In the genomic region with DNA sequence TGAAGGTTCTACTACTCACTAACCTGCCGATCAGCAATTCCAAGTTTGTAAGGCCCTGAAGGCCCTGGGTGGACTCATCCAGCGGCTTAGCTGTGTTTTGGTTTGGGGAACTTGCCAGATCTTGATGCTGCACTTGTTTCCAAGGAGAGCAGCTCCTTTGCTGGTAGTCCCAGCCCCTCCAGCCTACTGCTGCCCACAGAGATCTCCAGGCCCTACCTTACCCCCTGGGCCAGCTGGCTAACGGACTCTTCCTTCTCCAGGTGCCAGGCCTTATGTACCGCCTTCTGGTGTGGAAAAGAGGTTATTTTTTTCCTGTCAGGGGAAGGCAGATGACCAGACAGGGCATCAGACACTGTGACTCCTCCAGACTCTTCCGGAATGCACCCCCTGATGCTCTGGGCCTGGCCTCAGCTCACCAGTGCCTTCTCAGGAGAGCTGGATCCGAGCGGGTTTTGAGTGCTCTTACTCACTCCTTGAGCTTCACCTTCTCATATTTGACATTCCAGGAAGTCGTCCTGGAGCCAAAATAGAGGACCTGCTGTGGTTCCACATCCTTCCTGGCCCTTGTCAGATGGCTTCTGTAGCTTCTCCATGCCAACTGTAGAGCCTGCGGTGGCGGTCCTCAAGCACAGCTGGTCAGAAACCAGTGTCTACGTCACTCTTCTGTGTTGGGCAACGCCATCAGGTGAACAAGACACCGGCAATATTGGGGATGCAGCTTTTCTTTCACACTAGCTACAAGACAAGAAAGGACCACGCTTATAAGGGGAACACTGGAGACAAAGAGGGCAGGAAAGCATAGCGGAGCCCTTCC, we compare ENCODE assay signal across 21 mouse cellular contexts.
DNase-seq lines count a peak whose midpoint lies in the region; ATAC-seq lines count a peak whose summit lies in the region.
"Had no signal": no experiment of that assay in that cellular context is flagged by ENCODE, and none has a peak within 500 bp of the region (broad histone marks: within the 10 kb centered on the region; RNA-seq: fewer than 3 reads in every experiment).

No protein-coding gene starts in this region.

- H3K27me3 ChIP-seq in lung, embryonic 16.5 days (ENCODE audit: control insufficient read depth, insufficient read depth, low read depth, low read length) = no peaks in the 10 kb centered on the region
- H3K27me3 ChIP-seq in midbrain, embryonic 14.5 days (ENCODE audit: control insufficient read depth, insufficient read depth, low read length) = no peaks in the 10 kb centered on the region
- H3K27me3 ChIP-seq in midbrain, embryonic 13.5 days = no peaks in the 10 kb centered on the region
- H3K27me3 ChIP-seq: forebrain, embryonic 15.5 days; heart, embryonic 13.5 days; limb, embryonic 12.5 days; liver, embryonic 12.5 days had no signal

- intact Hi-C loops in gastrocnemius, postnatal 36 days (cut with DNase I) = no loop called here

- no peak overlapping the region for H3K4me3 ChIP-seq in lung, embryonic 16.5 days (ENCODE audit: low read length)
- no peak overlapping the region for H3K4me3 ChIP-seq in midbrain, embryonic 14.5 days (replicated peaks; ENCODE audit: low read depth, low read length)
- no peak overlapping the region for H3K4me3 ChIP-seq in midbrain, embryonic 13.5 days (replicated peaks)
- H3K4me3 ChIP-seq: forebrain, embryonic 15.5 days; heart, embryonic 13.5 days; limb, embryonic 12.5 days; liver, embryonic 12.5 days; myocyte had no signal

- H3K27ac ChIP-seq in lung, embryonic 16.5 days (ENCODE audit: low read length) = no peak overlapping the region
- no peak overlapping the region for H3K27ac ChIP-seq in midbrain, embryonic 14.5 days (replicated peaks; ENCODE audit: low read depth, low read length)
- no peak overlapping the region for H3K27ac ChIP-seq in midbrain, embryonic 13.5 days
- H3K27ac ChIP-seq: forebrain, embryonic 15.5 days; heart, embryonic 13.5 days; limb, embryonic 12.5 days; liver, embryonic 12.5 days; macrophage had no signal

- 71% methylated on average over 15 of the region's 15 CpGs for whole genome bisulfite sequencing in lung, embryonic 16.5 days
- WGBS in midbrain, embryonic 14.5 days = 93% methylated on average over 15 of the region's 15 CpGs
- 93% methylated on average over 15 of the region's 15 CpGs for WGBS in midbrain, embryonic 13.5 days

- ATAC-seq in common myeloid progenitor, adult 5-6 weeks (replicated peaks; ENCODE audit: low read depth, poor library complexity, severe bottlenecking) = peak; percentile 60
- ATAC-seq in lung, embryonic 16.5 days (ENCODE audit: low read depth) = peak; percentile 81
- no peak for ATAC-seq in midbrain, embryonic 14.5 days (ENCODE audit: low FRiP score, low TSS enrichment)
- ATAC-seq in midbrain, embryonic 13.5 days = no peak
- ATAC-seq: activated CD4-positive, CD25-positive, alpha-beta regulatory T cell, adult 4 months; forebrain, embryonic 15.5 days; hindbrain, embryonic 16.5 days; intestine, embryonic 16.5 days; liver, embryonic 12.5 days had no signal

- no peaks in the 10 kb centered on the region for H3K36me3 ChIP-seq in lung, embryonic 16.5 days (ENCODE audit: control insufficient read depth, insufficient read depth, low read length)
- H3K36me3 ChIP-seq in midbrain, embryonic 14.5 days (ENCODE audit: control insufficient read depth, insufficient read depth, low read length) = no peaks in the 10 kb centered on the region
- H3K36me3 ChIP-seq in midbrain, embryonic 13.5 days = no peaks in the 10 kb centered on the region
- H3K36me3 ChIP-seq: forebrain, embryonic 15.5 days; G1E; heart, embryonic 13.5 days; limb, embryonic 12.5 days; liver, embryonic 12.5 days had no signal

- peak; percentile 10 for DNase-seq in brain, adult 2 months (ENCODE audit: low read depth, low spot score)
- DNase-seq in cerebellum, adult 8-10 months = peak; percentile 17
- DNase-seq in midbrain, embryonic 14.5 days = no peak
- DNase-seq in spleen, adult 18-20 months = no peak
- DNase-seq in gastrocnemius, postnatal 36 days = no peak
- DNase-seq: adrenal gland, postnatal 14 days; embryo, embryonic 11 days had no signal

- no peak overlapping the region for H3K9ac ChIP-seq in lung, embryonic 16.5 days (ENCODE audit: low read length)
- H3K9ac ChIP-seq in midbrain, embryonic 14.5 days (replicated peaks; ENCODE audit: low read length) = no peak overlapping the region
- no peak overlapping the region for H3K9ac ChIP-seq in midbrain, embryonic 13.5 days (replicated peaks)
- H3K9ac ChIP-seq: forebrain, embryonic 15.5 days; heart, embryonic 13.5 days; limb, embryonic 12.5 days; liver, embryonic 12.5 days had no signal

- no peaks in the 10 kb centered on the region for H3K9me3 ChIP-seq in lung, embryonic 16.5 days (ENCODE audit: control insufficient read depth, low read length)
- H3K9me3 ChIP-seq in midbrain, embryonic 14.5 days (ENCODE audit: control insufficient read depth, low read length) = no peaks in the 10 kb centered on the region
- H3K9me3 ChIP-seq in midbrain, embryonic 13.5 days = no peaks in the 10 kb centered on the region
- H3K9me3 ChIP-seq: forebrain, embryonic 15.5 days; heart, embryonic 13.5 days; limb, embryonic 12.5 days had no signal

- no peak overlapping the region for H3K4me2 ChIP-seq in lung, embryonic 16.5 days (ENCODE audit: low read depth, low read length)
- no peak overlapping the region for H3K4me2 ChIP-seq in midbrain, embryonic 14.5 days (ENCODE audit: low read length)
- H3K4me2 ChIP-seq in midbrain, embryonic 13.5 days (replicated peaks) = no peak overlapping the region
- H3K4me2 ChIP-seq: forebrain, embryonic 15.5 days; heart, embryonic 13.5 days; limb, embryonic 12.5 days; liver, embryonic 12.5 days; midbrain, embryonic 11.5 days had no signal

- no peaks in the 10 kb centered on the region for H3K4me1 ChIP-seq in lung, embryonic 16.5 days (replicated peaks; ENCODE audit: control insufficient read depth, insufficient read depth, low read length)
- H3K4me1 ChIP-seq in midbrain, embryonic 14.5 days (ENCODE audit: control insufficient read depth, insufficient read depth, low read length) = no peaks in the 10 kb centered on the region
- no peaks in the 10 kb centered on the region for H3K4me1 ChIP-seq in midbrain, embryonic 13.5 days (replicated peaks)
- H3K4me1 ChIP-seq: forebrain, embryonic 15.5 days; heart, embryonic 13.5 days; limb, embryonic 12.5 days; liver, embryonic 12.5 days had no signal

Comparison
In these comparisons a context has a peak if more than half of its experiments do, and no peak if none do; other contexts are left out.
1. DNase-seq: peak in brain, adult 2 months (single experiment) and cerebellum, adult 8-10 months (single experiment); none in midbrain, embryonic 14.5 days (single experiment), spleen, adult 18-20 months (0 of 2) and gastrocnemius, postnatal 36 days (0 of 2).
2. ATAC-seq: peak in common myeloid progenitor, adult 5-6 weeks (single experiment) and lung, embryonic 16.5 days (single experiment); none in midbrain, embryonic 14.5 days (single experiment) and midbrain, embryonic 13.5 days (single experiment).